Mouse (Mus musculus): ENCODE measurements around the gene Anapc15-ps.
A peak's percentile ranks its signal among the peaks of the same experiment; 100 is the strongest.

Gene Anapc15-ps

GRCm38 (mm10) chr10:95673351-95673750 lies at the start of gene Anapc15-ps:
TSS of gene Anapc15-ps (minus strand) at chr10:95673451.
- no peak for DNase-seq

DNA sequence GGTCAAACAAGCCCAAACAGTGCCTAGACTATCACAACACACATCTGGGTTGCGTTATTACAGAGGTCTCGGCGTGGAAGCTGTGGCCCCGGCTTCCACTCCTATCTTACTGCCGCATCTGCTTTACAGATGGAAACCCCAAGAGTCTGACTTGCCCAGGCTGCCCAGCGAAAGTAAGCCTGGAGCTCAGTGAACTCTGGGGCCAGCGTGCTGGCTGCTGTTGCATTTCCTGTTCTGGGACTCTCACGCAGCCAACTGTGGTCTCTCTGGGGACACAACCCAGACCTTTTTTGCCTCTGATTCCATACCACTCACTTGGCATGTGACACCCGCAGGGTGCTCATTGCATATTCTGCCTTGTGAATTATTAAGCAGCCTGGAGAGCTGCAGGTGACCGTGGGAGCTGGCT lies 49.0 kb upstream of the Anapc15-ps start:
- DNase-seq = peak; percentile 93

DNA sequence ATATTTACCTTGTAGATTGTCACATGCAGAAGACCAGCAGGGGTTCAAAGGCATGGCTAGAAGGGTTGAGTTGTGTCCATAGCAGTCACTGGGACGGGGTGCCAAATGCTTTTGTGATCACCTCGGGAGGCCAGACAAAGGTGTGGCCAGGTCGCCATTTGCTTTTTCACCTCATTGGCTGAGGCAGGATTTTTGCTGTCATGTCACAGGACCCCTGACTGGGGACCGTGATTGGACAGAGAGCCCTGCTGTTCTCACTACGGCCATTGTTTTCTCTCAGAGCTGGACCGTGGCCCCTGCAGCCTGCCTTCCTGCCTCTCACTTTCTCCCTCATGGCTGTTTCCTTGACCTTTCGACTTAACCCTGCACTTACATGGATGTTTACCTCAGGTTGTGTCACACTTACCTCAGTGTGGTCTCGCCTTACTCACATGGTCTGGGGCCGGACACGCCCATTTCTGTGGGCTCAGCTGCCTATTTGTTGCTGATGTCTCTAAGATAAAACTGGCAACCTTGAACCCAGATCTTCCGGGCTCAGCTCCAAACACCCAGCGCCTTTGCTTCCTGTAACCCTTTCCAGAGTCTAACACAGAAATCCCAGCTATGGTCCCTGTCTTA lies 47.0 kb upstream of the Anapc15-ps start:
- no peak for DNase-seq

DNA sequence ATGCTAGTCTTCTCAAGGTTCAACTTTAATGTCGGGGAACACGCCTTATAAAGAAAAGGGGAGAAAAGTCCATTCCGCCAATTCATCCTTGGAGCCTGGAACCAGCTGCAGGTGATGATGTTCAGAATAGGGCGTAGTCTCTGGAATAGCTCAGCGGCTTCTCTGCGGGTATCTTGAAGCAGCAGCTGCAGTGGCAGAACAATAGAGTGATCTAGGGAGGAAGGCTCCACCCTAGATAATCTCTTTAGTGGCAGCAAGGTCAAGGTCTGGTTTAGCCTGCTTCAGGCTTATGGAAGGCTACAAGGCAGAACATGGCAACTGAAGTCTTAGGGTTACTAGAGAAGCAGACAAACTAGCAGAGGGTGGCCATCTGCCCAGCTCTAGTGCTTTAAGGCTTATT lies 46.2 kb upstream of the Anapc15-ps start:
- DNase-seq = no peak

DNA sequence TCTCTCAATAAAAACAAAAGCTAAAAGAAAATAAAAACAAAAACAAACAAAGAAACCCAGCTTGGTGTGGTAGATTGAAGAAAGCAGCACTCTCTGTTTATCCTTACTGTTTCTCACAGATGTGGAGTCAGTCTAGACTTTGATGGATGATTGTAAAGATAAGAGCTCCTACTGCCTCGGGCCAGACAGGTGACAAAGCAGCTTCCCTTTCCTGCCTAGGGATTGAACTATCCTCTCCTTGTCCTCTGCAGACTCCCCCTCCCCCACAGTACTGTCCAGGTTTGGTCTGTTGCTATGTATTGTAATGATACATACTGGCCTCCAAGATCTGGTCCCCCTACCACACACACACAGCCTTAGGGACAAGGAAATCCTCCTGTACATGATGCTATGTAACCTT lies 45.5 kb upstream of the Anapc15-ps start:
- no peak for DNase-seq

GRCm38 (mm10) chr10:95717106-95717680 lies 43.9 kb upstream of the Anapc15-ps start:
- no peak for DNase-seq

DNA sequence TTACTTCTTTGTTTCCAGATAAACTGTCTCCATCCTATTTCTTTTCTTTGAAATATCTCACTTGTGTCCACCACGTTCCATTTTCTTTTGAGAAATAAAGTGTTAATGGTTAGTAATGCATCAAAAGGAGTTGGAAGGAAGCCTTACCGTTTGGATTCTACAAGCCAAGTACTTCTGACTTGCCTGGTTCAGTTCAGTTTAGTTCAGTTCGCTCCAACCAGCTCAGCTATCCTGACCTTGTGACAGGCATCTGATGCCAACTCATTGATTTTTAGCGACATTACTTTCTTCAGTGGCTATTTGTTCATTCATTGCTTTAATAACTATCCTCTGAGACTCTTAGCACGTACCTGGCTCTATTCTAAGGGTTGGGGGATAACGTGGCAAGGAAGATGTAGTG lies 42.4 kb upstream of the Anapc15-ps start:
- DNase-seq = no peak

- DNase-seq = peak; percentile 64
Measured at GRCm38 (mm10) chr10:95712221-95712620, 39.0 kb upstream of the Anapc15-ps start.

- DNase-seq = peak; percentile 56
Measured at GRCm38 (mm10) chr10:95709903-95710660, 36.8 kb upstream of the Anapc15-ps start.

- DNase-seq = peak; percentile 80
Measured at GRCm38 (mm10) chr10:95709143-95709880, 36.1 kb upstream of the Anapc15-ps start.

DNA sequence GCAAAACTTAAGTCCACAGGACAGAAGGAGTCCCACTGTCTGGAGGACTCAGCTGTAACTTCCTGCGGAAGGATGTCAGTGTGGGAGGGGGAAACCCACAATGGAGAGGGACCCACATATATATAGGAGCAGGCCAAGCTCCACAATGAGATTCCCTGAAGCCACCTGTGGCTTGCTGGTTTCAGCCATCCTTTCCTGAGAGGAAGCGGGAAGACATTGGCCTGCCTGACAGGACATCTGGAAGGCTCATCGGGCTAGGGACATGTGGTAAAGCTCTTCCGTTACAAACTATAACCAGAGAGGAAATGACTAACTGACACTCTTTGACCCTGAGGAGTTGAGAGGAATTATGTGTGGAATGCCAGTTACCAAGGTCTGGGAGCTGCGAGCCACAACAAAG lies 34.8 kb upstream of the Anapc15-ps start:
- DNase-seq = peak; percentile 98

GRCm38 (mm10) chr10:95706867-95707266 lies 33.6 kb upstream of the Anapc15-ps start:
- DNase-seq = peak; percentile 77

- peak; percentile 4 for DNase-seq
Measured at GRCm38 (mm10) chr10:95705747-95706146, 32.5 kb upstream of the Anapc15-ps start.

- DNase-seq = peak; percentile 88
Measured at GRCm38 (mm10) chr10:95704847-95705246, 31.6 kb upstream of the Anapc15-ps start.

- DNase-seq = peak; percentile 76
Measured at GRCm38 (mm10) chr10:95703730-95704129, 30.5 kb upstream of the Anapc15-ps start.

DNA sequence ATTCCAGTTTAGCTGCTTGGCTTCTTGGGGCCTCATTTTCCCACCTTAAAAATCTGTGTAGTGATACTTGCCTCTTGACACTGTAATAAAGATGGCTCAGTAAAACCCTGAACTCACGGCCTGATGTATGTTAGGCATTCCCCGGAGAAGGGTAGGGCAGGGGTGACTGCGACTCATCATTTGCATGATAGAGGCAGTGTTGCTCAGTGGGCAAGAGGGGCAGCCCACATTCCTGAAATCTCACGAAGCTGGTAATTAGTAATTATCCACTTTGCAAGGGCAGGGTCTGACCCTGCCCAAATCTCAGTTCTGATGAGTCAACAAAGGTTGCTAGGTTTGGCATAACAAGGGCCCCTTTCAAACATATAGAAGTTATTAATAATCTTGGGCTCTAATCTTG lies 27.2 kb upstream of the Anapc15-ps start:
- DNase-seq = peak; percentile 58

GRCm38 (mm10) chr10:95698920-95699714 lies 25.9 kb upstream of the Anapc15-ps start:
- peak; percentile 93 for DNase-seq

DNA sequence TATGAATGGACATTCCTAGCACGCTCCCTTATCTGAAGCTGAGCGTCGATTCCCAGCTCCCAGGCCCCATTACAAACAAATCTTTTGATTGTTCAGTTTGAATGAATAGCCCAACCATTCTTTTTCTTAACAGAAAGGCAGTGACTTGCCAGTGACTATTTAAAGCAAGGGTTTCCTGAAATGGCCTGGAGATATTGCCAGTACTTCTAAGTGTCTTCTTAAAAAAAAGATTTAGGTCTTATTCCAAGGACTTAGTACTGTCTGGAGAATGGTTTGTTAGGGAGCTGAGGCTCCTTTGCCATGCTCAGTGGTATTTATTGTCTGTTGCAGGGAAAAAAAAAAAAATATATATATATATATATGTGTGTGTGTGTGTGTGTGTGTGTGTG lies 23.0 kb upstream of the Anapc15-ps start:
- peak; percentile 51 for DNase-seq

GRCm38 (mm10) chr10:95695603-95696252 lies 22.5 kb upstream of the Anapc15-ps start:
- DNase-seq = peak; percentile 91

DNA sequence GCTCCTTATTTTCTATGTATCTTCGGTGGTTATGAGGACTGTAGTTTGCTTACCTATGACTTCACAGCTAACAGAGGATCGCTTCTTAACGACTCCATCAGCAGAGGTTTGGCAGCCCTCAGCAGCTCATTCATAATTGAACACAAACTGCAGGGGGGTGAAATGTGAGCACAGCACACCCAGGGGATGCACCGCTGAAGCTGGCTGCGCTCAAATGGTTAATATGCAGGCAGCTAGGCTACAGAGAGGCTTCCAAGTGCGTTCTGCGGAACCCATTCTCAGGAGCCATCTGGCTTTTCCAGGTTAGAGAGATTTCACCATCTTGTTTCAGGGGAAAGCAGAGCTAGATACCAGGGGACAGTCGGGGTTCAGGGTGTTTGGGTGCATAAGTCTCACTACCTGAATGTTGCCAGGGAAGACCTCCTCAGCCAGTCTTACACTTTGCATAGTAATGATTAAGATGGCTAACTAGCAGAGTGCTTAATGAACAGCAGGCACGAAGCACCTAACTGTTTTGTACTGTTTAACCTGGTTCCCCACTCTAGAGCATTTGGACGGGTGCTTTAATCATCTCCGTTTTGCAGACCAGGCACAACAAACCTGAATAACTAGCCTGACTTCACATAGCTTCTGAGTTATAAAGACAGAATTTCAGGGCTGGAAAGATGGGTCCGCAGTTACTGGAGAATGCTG lies 21.5 kb upstream of the Anapc15-ps start:
- DNase-seq = peak; percentile 73

DNA sequence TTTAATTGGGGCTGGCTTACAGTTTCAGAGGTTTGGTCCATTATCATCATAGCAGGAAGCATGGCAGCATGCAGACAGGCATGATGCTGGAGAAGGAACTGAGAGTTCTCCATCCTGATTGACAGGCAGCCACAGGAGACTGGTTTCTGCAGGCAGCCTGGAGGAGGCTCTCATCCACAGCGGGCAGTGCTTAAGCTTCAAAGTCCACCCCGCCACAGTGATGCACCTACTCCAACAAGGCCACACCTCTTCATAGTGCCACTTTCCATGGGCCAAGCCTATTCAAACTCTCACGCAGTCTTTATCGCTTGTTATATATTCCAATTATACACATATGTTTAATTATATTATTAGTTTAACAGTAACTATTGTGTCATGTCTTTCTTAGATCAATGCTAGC lies 18.1 kb upstream of the Anapc15-ps start:
- no peak for DNase-seq

All from heart, adult 11 months (tissue).